Mouse (Mus musculus) liver, embryonic 13.5 days (tissue): Measurements from ENCODE around the gene Agap1. TPM values are rescaled to one million over a fixed set of nuclear protein-coding genes. Genes with fewer than 3 reads are reported as not detected.

Source experiments
- ATAC-seq: fragments of 200-750 bp; cut with Nextera tagmentation; 2 replicates; pipeline ENCODE4 v1.8.0; 2017; ENCODE audit warnings: low read depth, mild to moderate bottlenecking, moderate number of reproducible peaks, moderate library complexity
- DNase-seq: peaks from one replicate; pipeline ENCODE4 v3.0.0; 2022
- H3K27ac ChIP-seq: fragments of 300-500 bp; sonication (generic); 2 replicates; pipeline ENCODE4 v1.5.1; 2015; ENCODE audit warnings: moderate library complexity, mild to moderate bottlenecking, inconsistent platforms
- H3K27me3 ChIP-seq: fragments of 300-500 bp; sonication (generic); 2 replicates; pipeline ENCODE4 v1.6.1; 2015; ENCODE audit warnings: mild to moderate bottlenecking, inconsistent platforms
- H3K36me3 ChIP-seq: fragments of 300-500 bp; sonication (generic); 2 replicates; pipeline ENCODE4 v1.6.1; 2015; ENCODE audit warnings: mild to moderate bottlenecking, inconsistent platforms
- H3K4me1 ChIP-seq: fragments of 300-500 bp; sonication (generic); replicated peaks from 2 replicates; pipeline ENCODE4 v1.6.1; 2015; ENCODE audit warnings: inconsistent platforms
- H3K4me2 ChIP-seq: fragments of 300-500 bp; sonication (generic); 2 replicates; pipeline ENCODE4 v1.6.1; 2015; ENCODE audit warnings: inconsistent platforms, mild to moderate bottlenecking, moderate library complexity
- H3K4me3 ChIP-seq: fragments of 300-500 bp; sonication (generic); replicated peaks from 2 replicates; pipeline ENCODE4 v1.5.1; 2015; ENCODE audit warnings: mild to moderate bottlenecking, inconsistent platforms
- H3K9ac ChIP-seq: fragments of 300-500 bp; sonication (generic); 2 replicates; pipeline ENCODE4 v1.6.1; 2015; ENCODE audit warnings: mild to moderate bottlenecking, inconsistent platforms
- H3K9me3 ChIP-seq: fragments of 300-500 bp; sonication (generic); replicated peaks from 2 replicates; pipeline ENCODE4 v1.6.1; 2016; ENCODE audit warnings: inconsistent platforms
- WGBS: fragments of 180-500 bp; shearing (Covaris S2); methylation state at CpG from one replicate; pipeline ENCODE4 v1.1.7; 2015; ENCODE audit not compliant: insufficient replicate concordance; 5-methylcytosine and 5-hydroxymethylcytosine counted together
- polyA plus RNA-seq: library from polyadenylated mRNA; unstranded; fragments of >200 nt; fragmentation: Nextera tagmentation; extraction: Ambion mirVana; gene quantifications from 2 replicates; pipeline ENCODE4 v1.2.1, GENCODE M21; 2015

Gene Agap1
- polyA plus RNA-seq, 1 experiment from 2014 or later: 1.2 TPM

DNA sequence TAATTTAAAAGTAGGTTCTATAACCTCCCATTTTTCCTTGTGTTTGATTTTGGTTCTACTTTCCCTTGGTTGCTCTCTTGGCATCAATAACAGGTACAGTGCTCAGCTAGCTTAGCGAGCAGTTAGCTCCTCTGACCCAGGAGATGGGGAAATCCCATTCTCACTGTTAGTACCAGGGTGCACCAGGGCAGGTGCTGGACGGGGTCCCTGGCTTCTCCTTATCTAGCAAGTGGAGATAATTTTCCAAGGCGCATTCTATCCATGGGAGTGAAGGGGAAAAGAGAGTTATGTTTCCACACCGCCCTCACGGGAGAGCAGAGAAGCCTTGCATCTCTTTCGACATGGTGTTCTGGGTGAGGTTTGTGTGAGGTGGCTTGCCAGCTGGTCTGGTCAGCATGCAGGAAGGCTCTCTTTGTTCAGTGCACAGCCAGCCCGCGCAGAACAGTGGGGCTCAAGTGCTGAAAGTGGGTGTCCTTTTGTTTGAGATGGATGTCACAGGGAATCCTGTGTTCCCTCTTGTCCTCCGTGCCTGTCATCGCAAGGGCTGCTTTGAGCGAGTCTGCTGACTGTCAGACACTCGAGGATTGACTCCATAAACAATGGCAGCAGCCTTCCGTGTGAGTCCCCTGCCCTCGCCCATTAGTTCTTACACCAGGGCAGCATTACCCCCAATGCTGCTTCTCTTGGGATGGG, 132.5 kb downstream of the Agap1 start:
- DNase-seq: no peak
- H3K4me1 ChIP-seq: no peaks in the 10 kb centered on the region
- 65% methylated on average over 14 of the region's 14 CpGs for WGBS

DNA sequence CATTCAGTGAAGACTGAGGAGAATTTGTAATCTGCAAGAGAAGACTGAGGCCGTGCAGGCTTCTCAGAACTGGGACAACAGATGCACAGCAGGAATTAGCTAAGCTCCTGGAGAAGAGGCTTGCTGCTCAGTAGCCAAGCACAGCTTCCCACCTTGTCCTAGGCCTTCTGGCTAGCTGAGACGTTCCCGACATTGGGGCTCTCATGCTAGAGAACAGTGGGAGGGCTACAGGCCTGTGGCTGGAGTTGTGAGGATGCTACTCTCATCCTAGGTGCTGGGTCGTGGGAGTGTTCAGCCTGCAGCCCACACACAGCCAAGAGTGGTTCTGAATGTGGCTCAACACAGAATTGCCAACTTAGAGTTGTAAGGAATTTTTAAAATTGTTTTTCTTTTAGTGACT, 133.5 kb downstream of the Agap1 start:
- Histone ChIP-seq H3K4me3 (no peak overlapping the region), H3K4me1 (no peaks in the 10 kb centered on the region), H3K4me2 (no peak overlapping the region), H3K27ac (no peak overlapping the region), H3K36me3 (no peaks in the 10 kb centered on the region), H3K27me3 (peaks cover 4% of the 10 kb centered on the region; the same call in 1 of the 2 replicates), H3K9ac (no peak overlapping the region), H3K9me3 (no peaks in the 10 kb centered on the region)
- WGBS: 64% methylated on average over 4 of the region's 4 CpGs
- DNase-seq (no peak), ATAC-seq (no peak)

More for the DNA sequence above, 132.5 kb downstream of the Agap1 start:
- no peaks in the 10 kb centered on the region for H3K36me3 ChIP-seq
- H3K9ac ChIP-seq: no peak overlapping the region
- no peak overlapping the region for H3K4me2 ChIP-seq
- H3K27me3 ChIP-seq: peaks cover 14% of the 10 kb centered on the region
- ATAC-seq: no peak
- H3K4me3 ChIP-seq: no peak overlapping the region
- H3K9me3 ChIP-seq: no peaks in the 10 kb centered on the region
- H3K27ac ChIP-seq: no peak overlapping the region

GRCm38 (mm10) chr1:89590994-89591393, 136.4 kb downstream of the Agap1 start:
- Histone ChIP-seq H3K27ac (no peak overlapping the region), H3K27me3 (no peaks in the 10 kb centered on the region), H3K4me1 (no peaks in the 10 kb centered on the region), H3K9ac (no peak overlapping the region), H3K36me3 (no peaks in the 10 kb centered on the region), H3K9me3 (no peaks in the 10 kb centered on the region), H3K4me2 (no peak overlapping the region), H3K4me3 (no peak overlapping the region)
- ATAC-seq (no peak), DNase-seq (no peak)
- WGBS: 73% methylated on average over 7 of the region's 7 CpGs

DNA sequence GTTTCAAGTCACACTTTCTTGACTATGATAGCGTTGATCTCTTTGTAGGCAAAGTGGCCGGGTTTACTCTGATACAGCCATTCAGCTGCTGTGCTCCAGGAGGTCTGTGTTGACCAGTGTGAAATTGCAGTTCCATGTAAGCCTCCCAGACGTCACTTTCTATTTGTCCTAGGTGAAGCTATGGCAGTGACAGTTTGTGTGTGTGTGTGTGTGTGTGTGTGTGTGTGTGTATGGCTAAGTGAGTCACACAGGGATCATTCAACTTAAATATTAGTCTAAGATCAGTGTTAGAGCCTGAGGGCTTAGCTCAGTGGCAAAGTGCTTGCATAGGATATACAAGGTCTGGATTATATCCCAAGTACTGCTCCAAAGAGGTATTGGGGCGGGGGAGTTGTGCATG, 138.6 kb downstream of the Agap1 start:
- 64% methylated on average over 4 of the region's 4 CpGs for WGBS
- no peak overlapping the region for H3K4me2 ChIP-seq
- no peak overlapping the region for H3K9ac ChIP-seq
- no peak for DNase-seq
- H3K27me3 ChIP-seq: no peaks in the 10 kb centered on the region
- no peaks in the 10 kb centered on the region for H3K36me3 ChIP-seq
- H3K27ac ChIP-seq: no peak overlapping the region
- 0 out of 2 replicates have a peak, but pooled peaks cover under 1% of the 10 kb centered on the region for H3K4me1 ChIP-seq
- no peaks in the 10 kb centered on the region for H3K9me3 ChIP-seq
- ATAC-seq: no peak
- no peak overlapping the region for H3K4me3 ChIP-seq

- 74% methylated on average over 8 of the region's 8 CpGs for WGBS
- ATAC-seq (no peak), DNase-seq (no peak)
- H3K9ac ChIP-seq: no peak overlapping the region
- H3K36me3 ChIP-seq: no peaks in the 10 kb centered on the region
- H3K27ac ChIP-seq: no peak overlapping the region
- no peak overlapping the region for H3K4me2 ChIP-seq
- H3K9me3 ChIP-seq: no peaks in the 10 kb centered on the region
- no peaks in the 10 kb centered on the region for H3K27me3 ChIP-seq
- no peak overlapping the region for H3K4me3 ChIP-seq
- H3K4me1 ChIP-seq: 0 out of 2 replicates have a peak, but pooled peaks cover 3% of the 10 kb centered on the region
Measured at GRCm38 (mm10) chr1:89594999-89595398, 140.4 kb downstream of the Agap1 start.

- 68% methylated on average over 7 of the region's 7 CpGs for WGBS
- no peak overlapping the region for H3K9ac ChIP-seq
- H3K9me3 ChIP-seq: no peaks in the 10 kb centered on the region
- H3K27me3 ChIP-seq: no peaks in the 10 kb centered on the region
- H3K4me3 ChIP-seq: no peak overlapping the region
- H3K27ac ChIP-seq: no peak overlapping the region
- DNase-seq (no peak), ATAC-seq (no peak)
- H3K36me3 ChIP-seq: no peaks in the 10 kb centered on the region
- 0 out of 2 replicates have a peak, but pooled peaks cover 3% of the 10 kb centered on the region for H3K4me1 ChIP-seq
- H3K4me2 ChIP-seq: no peak overlapping the region
Measured at GRCm38 (mm10) chr1:89595421-89595820, 140.8 kb downstream of the Agap1 start.

DNA sequence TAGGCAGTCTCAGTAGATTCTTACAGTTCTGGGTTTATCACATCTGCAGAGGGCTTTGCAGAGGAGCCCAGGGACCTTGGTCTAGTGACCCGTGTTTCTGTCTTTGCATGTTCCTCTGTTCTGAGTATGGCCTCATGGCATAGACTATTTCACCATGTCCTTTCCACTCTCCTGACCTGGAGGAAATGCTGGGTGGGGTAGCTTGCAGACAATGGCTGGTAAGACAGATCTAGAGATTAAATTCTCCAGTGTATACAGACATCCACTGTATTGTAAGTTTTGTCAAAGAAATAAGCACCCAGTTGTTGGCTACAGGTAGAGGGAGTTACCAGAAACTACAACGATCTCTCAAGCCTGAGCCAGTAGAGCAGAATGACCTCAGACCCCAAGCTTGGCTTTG, 141.6 kb downstream of the Agap1 start:
- Histone ChIP-seq H3K9ac (no peak overlapping the region), H3K27me3 (no peaks in the 10 kb centered on the region), H3K27ac (no peak overlapping the region), H3K4me3 (no peak overlapping the region), H3K4me1 (0 out of 2 replicates have a peak, but pooled peaks cover 3% of the 10 kb centered on the region), H3K36me3 (no peaks in the 10 kb centered on the region), H3K9me3 (no peaks in the 10 kb centered on the region), H3K4me2 (no peak overlapping the region)
- DNase-seq (no peak), ATAC-seq (no peak)
- 65% methylated on average over 2 of the region's 2 CpGs for WGBS

DNA sequence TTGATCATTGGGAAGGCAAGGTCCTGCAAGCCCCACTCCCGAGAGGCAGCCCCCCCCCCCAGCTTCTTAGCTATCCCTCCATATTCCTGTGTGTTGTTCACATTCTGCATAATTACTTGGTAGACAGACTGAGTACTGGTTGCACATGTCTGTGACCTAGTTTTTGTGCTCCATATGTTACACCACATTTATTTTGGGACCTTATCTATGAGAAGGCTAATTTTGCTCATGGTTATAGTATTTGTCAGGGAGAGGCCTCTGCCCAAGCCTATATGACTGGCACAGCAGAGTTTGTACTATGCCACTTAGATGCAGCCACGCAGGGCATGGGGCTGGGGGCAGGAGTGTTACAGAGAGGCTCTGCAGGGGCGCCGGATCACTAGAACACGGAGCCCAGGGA, 144.3 kb downstream of the Agap1 start:
- Histone ChIP-seq H3K9ac (no peak overlapping the region), H3K36me3 (no peaks in the 10 kb centered on the region), H3K4me1 (0 out of 2 replicates have a peak, but pooled peaks cover 3% of the 10 kb centered on the region), H3K4me2 (no peak overlapping the region), H3K27ac (no peak overlapping the region), H3K27me3 (no peaks in the 10 kb centered on the region), H3K4me3 (no peak overlapping the region), H3K9me3 (no peaks in the 10 kb centered on the region)
- 66% methylated on average over 5 of the region's 5 CpGs for WGBS
- ATAC-seq (no peak), DNase-seq (no peak)

- H3K4me3 ChIP-seq: no peak overlapping the region
- H3K27ac ChIP-seq: no peak overlapping the region
- no peaks in the 10 kb centered on the region for H3K27me3 ChIP-seq
- ATAC-seq: no peak
- H3K9ac ChIP-seq: no peak overlapping the region
- DNase-seq: no peak
- no peaks in the 10 kb centered on the region for H3K36me3 ChIP-seq
- no peak overlapping the region for H3K4me2 ChIP-seq
- H3K4me1 ChIP-seq: 0 out of 2 replicates have a peak, but pooled peaks cover 3% of the 10 kb centered on the region
- 60% methylated on average over 11 of the region's 11 CpGs for WGBS
- H3K9me3 ChIP-seq: no peaks in the 10 kb centered on the region
Measured at GRCm38 (mm10) chr1:89599983-89600741, 145.6 kb downstream of the Agap1 start.

GRCm38 (mm10) chr1:89601349-89601748, 146.7 kb downstream of the Agap1 start:
- Histone ChIP-seq H3K27ac (no peak overlapping the region), H3K9ac (no peak overlapping the region), H3K27me3 (no peaks in the 10 kb centered on the region), H3K4me2 (no peak overlapping the region), H3K9me3 (no peaks in the 10 kb centered on the region), H3K4me3 (no peak overlapping the region), H3K4me1 (0 out of 2 replicates have a peak, but pooled peaks cover 3% of the 10 kb centered on the region), H3K36me3 (no peaks in the 10 kb centered on the region)
- DNase-seq (no peak), ATAC-seq (no peak)
- 69% methylated on average over 7 of the region's 7 CpGs for WGBS

- ATAC-seq (no peak), DNase-seq (no peak)
- Histone ChIP-seq H3K9ac (no peak overlapping the region), H3K4me2 (no peak overlapping the region), H3K4me3 (no peak overlapping the region), H3K36me3 (no peaks in the 10 kb centered on the region), H3K27me3 (no peaks in the 10 kb centered on the region), H3K27ac (no peak overlapping the region), H3K9me3 (no peaks in the 10 kb centered on the region), H3K4me1 (0 out of 2 replicates have a peak, but pooled peaks cover 3% of the 10 kb centered on the region)
- 35% methylated on average over 7 of the region's 7 CpGs for WGBS
Measured at GRCm38 (mm10) chr1:89602879-89603278, 148.3 kb downstream of the Agap1 start.
